Mouse (Mus musculus) CH12.LX (cell line): Measurements from ENCODE around the gene Lrrc29. TPM values are rescaled to one million over a fixed set of nuclear protein-coding genes. Genes with fewer than 3 reads are reported as not detected.

ENCODE experiments used
- DNase-seq: peaks from one replicate; pipeline ENCODE4 v3.0.0-alpha.2; 2013; ENCODE audit errors: extremely low read depth
- H3K27ac ChIP-seq: 2 replicates; pipeline ENCODE4 v1.5.1; 2012; ENCODE audit warnings: low read depth, mild to moderate bottlenecking, control low read depth, moderate library complexity; ENCODE audit not compliant: insufficient read depth
- H3K27me3 ChIP-seq: replicated peaks from 2 replicates; pipeline ENCODE3; 2012; ENCODE audit warnings: inconsistent platforms
- H3K36me3 ChIP-seq, 2 experiments: replicated peaks in 1 of 2; 2 replicates each; pipeline versions ENCODE3 to v1.6.1; 2012; ENCODE audit warnings: inconsistent platforms in 1 of 2, low read length in 1 of 2, mild to moderate bottlenecking in 1 of 2, mixed read lengths in 1 of 2, moderate library complexity in 1 of 2; ENCODE audit not compliant: control insufficient read depth in 1 of 2, insufficient read depth in 1 of 2
- H3K4me1 ChIP-seq, 2 experiments: 2 replicates each; pipeline ENCODE4 v1.6.1; 2012; ENCODE audit warnings: inconsistent platforms in 1 of 2, moderate library complexity in 1 of 2; ENCODE audit not compliant: insufficient read depth in 2 of 2, control insufficient read depth in 1 of 2
- H3K4me2 ChIP-seq: 2 replicates; pipeline ENCODE4 v1.6.1; 2012; ENCODE audit warnings: low read depth, mild to moderate bottlenecking, control low read depth; ENCODE audit not compliant: poor library complexity, insufficient read depth, severe bottlenecking
- H3K4me3 ChIP-seq, 3 experiments: fragments of 150-350 bp in 1 of 3; sonication (generic) in 1 of 3; replicated peaks in 1 of 3; 2 replicates each; pipeline versions ENCODE3 to v1.5.1; 2011 to 2012; ENCODE audit warnings: low read depth in 2 of 3, low read length in 2 of 3, mild to moderate bottlenecking in 2 of 3, moderate library complexity in 2 of 3, control low read depth in 1 of 3, improper control_type of control experiment in 1 of 3, inconsistent platforms in 1 of 3, mixed read lengths in 1 of 3; ENCODE audit not compliant: poor library complexity in 1 of 3
- H3K79me2 ChIP-seq: replicated peaks from 2 replicates; pipeline ENCODE4 v1.6.1; 2012; ENCODE audit warnings: mild to moderate bottlenecking, moderate library complexity; ENCODE audit not compliant: control insufficient read depth, poor library complexity, insufficient read depth, severe bottlenecking; ENCODE audit errors: extremely low read depth
- H3K9ac ChIP-seq: 2 replicates; pipeline ENCODE4 v1.6.1; 2012; ENCODE audit warnings: low read depth, mild to moderate bottlenecking, control low read depth, moderate library complexity; ENCODE audit not compliant: insufficient read depth
- H3K9me3 ChIP-seq: replicated peaks from 2 replicates; pipeline ENCODE3; 2012; ENCODE audit warnings: low read length, inconsistent platforms, mixed read lengths
- BHLHE40 ChIP-seq: IDR thresholded peaks from 2 replicates; pipeline ENCODE4 v1.6.1; 2011; ENCODE audit warnings: mild to moderate bottlenecking, low read depth, low read length, improper control_type of control experiment
- CHD1 ChIP-seq: IDR thresholded peaks from 2 replicates; pipeline ENCODE4 v1.6.1; 2012; ENCODE audit warnings: low read depth, low read length, improper control_type of control experiment, inconsistent platforms
- CTCF ChIP-seq, 2 experiments: IDR thresholded peaks in 1 of 2; conservative IDR thresholded peaks in 1 of 2; 2 replicates each; pipeline ENCODE4 v1.5.1; 2011 to 2012; ENCODE audit warnings: low read depth in 2 of 2, low read length in 2 of 2, improper control_type of control experiment in 1 of 2, inconsistent platforms in 1 of 2, mild to moderate bottlenecking in 1 of 2, moderate library complexity in 1 of 2
- E2F4 ChIP-seq: IDR thresholded peaks from 2 replicates; pipeline ENCODE4 v1.6.1; 2011; ENCODE audit warnings: low read depth, low read length, improper control_type of control experiment; ENCODE audit not compliant: insufficient replicate concordance
- ELF1 ChIP-seq: IDR thresholded peaks from 2 replicates; pipeline ENCODE4 v1.6.1; 2014; ENCODE audit warnings: low read depth, mild to moderate bottlenecking, inconsistent platforms, low read length, improper control_type of control experiment
- EP300 ChIP-seq: IDR thresholded peaks from 2 replicates; pipeline ENCODE4 v1.6.1; 2011; ENCODE audit warnings: low read length, improper control_type of control experiment
- HCFC1 ChIP-seq: IDR thresholded peaks from 2 replicates; pipeline ENCODE4 v1.6.1; 2012; ENCODE audit warnings: low read depth, mild to moderate bottlenecking, inconsistent platforms, low read length, improper control_type of control experiment
- JUN ChIP-seq: IDR thresholded peaks from 2 replicates; pipeline ENCODE4 v1.6.1; 2011; ENCODE audit warnings: low read depth, mild to moderate bottlenecking, low read length, improper control_type of control experiment, moderate library complexity; ENCODE audit not compliant: insufficient read depth
- JUND ChIP-seq: conservative IDR thresholded peaks from 2 replicates; pipeline ENCODE4 v1.6.1; 2011; ENCODE audit warnings: low read depth, low read length, improper control_type of control experiment
- MAZ ChIP-seq: IDR thresholded peaks from 2 replicates; pipeline ENCODE4 v1.6.1; 2012; ENCODE audit warnings: low read depth, mild to moderate bottlenecking, inconsistent platforms, low read length, improper control_type of control experiment, moderate library complexity
- PAX5 ChIP-seq: IDR thresholded peaks from 2 replicates; pipeline ENCODE4 v1.6.1; 2012; ENCODE audit warnings: low read length, inconsistent platforms, mixed read lengths
- POLR2A ChIP-seq: IDR thresholded peaks from 2 replicates; pipeline ENCODE4 v1.6.1; 2011; ENCODE audit warnings: low read depth, mild to moderate bottlenecking, improper control_type of control experiment, low read length
- RCOR1 ChIP-seq: conservative IDR thresholded peaks from 2 replicates; pipeline ENCODE4 v1.6.1; 2012; ENCODE audit warnings: low read depth, mild to moderate bottlenecking, inconsistent platforms, low read length, improper control_type of control experiment
- SMC3 ChIP-seq: IDR thresholded peaks from 2 replicates; pipeline ENCODE4 v1.6.1; 2011; ENCODE audit warnings: low read depth, low read length, improper control_type of control experiment
- TCF12 ChIP-seq: IDR thresholded peaks from 2 replicates; pipeline ENCODE4 v1.6.1; 2014; ENCODE audit warnings: low read depth, mild to moderate bottlenecking, inconsistent platforms, low read length, improper control_type of control experiment
- USF1 ChIP-seq: IDR thresholded peaks from 2 replicates; pipeline ENCODE4 v1.6.1; 2014; ENCODE audit warnings: low read depth, mild to moderate bottlenecking, inconsistent platforms, low read length, improper control_type of control experiment
- USF2 ChIP-seq: conservative IDR thresholded peaks from 2 replicates; pipeline ENCODE4 v1.6.1; 2011; ENCODE audit warnings: low read depth, low read length, improper control_type of control experiment
- ZKSCAN1 ChIP-seq: IDR thresholded peaks from 2 replicates; pipeline ENCODE4 v1.6.1; 2012; ENCODE audit warnings: low read depth, inconsistent platforms, low read length, improper control_type of control experiment, borderline replicate concordance
- ZNF384 ChIP-seq: IDR thresholded peaks from 2 replicates; pipeline ENCODE4 v1.6.1; 2012; ENCODE audit warnings: low read depth, low read length, improper control_type of control experiment, inconsistent platforms
- dilution Hi-C: fragments of 300-500 bp; cut with MboI; formaldehyde crosslinking; loops from 2 replicates; pipeline ENCODE4 v1.14.3; 2020; ENCODE audit warnings: low sequenced_read_pairs; ENCODE audit not compliant: extremely low pct_unique_long_range_greater_than_20kb, extremely low pct_ligation_motif_present
- in situ Hi-C: fragments of 300-500 bp; cut with MboI; formaldehyde crosslinking; loops from 3 replicates; pipeline ENCODE4 v1.14.3; 2019; ENCODE audit warnings: low sequenced_read_pairs, low pct_ligation_motif_present, low pct_unique_long_range_greater_than_20kb, mixed read lengths
- polyA plus RNA-seq: library from polyadenylated mRNA; unstranded; fragments of >175 nt; gene quantifications from 2 replicates; pipeline ENCODE4 v1.2.1, GENCODE M21; 2012; ENCODE audit warnings: low read depth; ENCODE audit not compliant: insufficient read length
- total RNA-seq, 2 experiments: library from RNA; depleted of rRNA; stranded (reverse); fragments of 300-350 nt in 1 of 2; fragments of >200 nt in 1 of 2; gene quantifications; 2 replicates each; pipeline ENCODE4 v1.2.3; 2012 to 2014

The Lrrc29 gene
- total and polyA plus RNA-seq, 3 experiments, result 1.4 to 1.8 (median 1.7) TPM

- TF ChIP-seq USF1 (no peak), E2F4 (no peak), TCF12 (no peak), JUND (no peak), JUN (no peak), RCOR1 (no peak), SMC3 (no peak), BHLHE40 (no peak), CHD1 (no peak), USF2 (no peak), ZNF384 (no peak), ZKSCAN1 (no peak), PAX5 (no peak), ELF1 (no peak), HCFC1 (no peak), EP300 (no peak), CTCF (conservative IDR thresholded peaks at IDR 0.05 in 1 of 2, IDR thresholded peaks at IDR 0.05 in 1 of 2; ENCODE audit: low read depth in 2 of 2, low read length in 2 of 2) (no peak)
- H3K9ac ChIP-seq, result 0 out of 2 replicates have a peak overlapping the region, but pooled peaks have one; percentile 45
- H3K4me2 ChIP-seq, result peak overlapping the region; percentile 88
- peaks cover 20% of the 10 kb centered on the region for H3K79me2 ChIP-seq
- H3K4me3 ChIP-seq, result peak overlapping the region in 1 of 3 experiments; percentile 57
- peaks cover 12 to 42% of the 10 kb centered on the region in 2 experiments for H3K4me1 ChIP-seq
- H3K9me3 ChIP-seq, result no peaks in the 10 kb centered on the region
- in situ Hi-C loops, result loop anchor here (5.0 kb wide), 1 partner anchor 37 kb away; the partner anchor contains the start of gene B3gnt9
- no peak for DNase-seq
- dilution Hi-C loops, result no loop called here
- peaks cover under 1 to 26% of the 10 kb centered on the region in 2 experiments for H3K36me3 ChIP-seq
- H3K27ac ChIP-seq, result peak overlapping the region; percentile 65; the same call in 1 of the 2 replicates
- H3K27me3 ChIP-seq, result no peaks in the 10 kb centered on the region
These were observed 31.3 kb downstream of the Lrrc29 start for GRCm38 (mm10) chr8:105294776-105295175.

- TF ChIP-seq POLR2A (no peak), MAZ (no peak)
- TF ChIP-seq, all 38 proteins: peak for 0
- Histone ChIP-seq H3K79me2 (peaks cover 9% of the 10 kb centered on the region), H3K4me1 (peaks cover 13 to 35% of the 10 kb centered on the region in 2 experiments), H3K27me3 (no peaks in the 10 kb centered on the region), H3K36me3 (peaks cover 0 to 14% of the 10 kb centered on the region in 2 experiments), H3K9ac (no peak overlapping the region), H3K9me3 (no peaks in the 10 kb centered on the region), H3K4me3 (no peak overlapping the region), H3K27ac (no peak overlapping the region), H3K4me2 (no peak overlapping the region)
- dilution Hi-C loops (no loop called here), in situ Hi-C loops (loop anchor here (5.0 kb wide), 1 partner anchor 36 kb away; the partner anchor contains the start of gene B3gnt9)
- no peak for DNase-seq
These were observed 32.7 kb downstream of the Lrrc29 start for GRCm38 (mm10) chr8:105293405-105293804.
